Mouse (Mus musculus) heart, postnatal 14 days (tissue): Measurements from ENCODE around the gene Inka2. TPM values are rescaled to one million over a fixed set of nuclear protein-coding genes. Genes with fewer than 3 reads are reported as not detected.
"Not testable (repeated sequence)": the region's sequence is repeated elsewhere in the genome, so short reads cannot be mapped to it uniquely, and the experiment has no call there.

Source experiments
- DNase-seq, 2 experiments: peaks; one replicate each; pipeline ENCODE4 v3.0.0; 2021 to 2022
- intact Hi-C: fragments of 180-260 bp; cut with DNase I; formaldehyde crosslinking; loops from one replicate; pipeline ENCODE4 v1.15.1; 2025
- total RNA-seq, 2 experiments: library from RNA; stranded (reverse); gene quantifications; 2 replicates each; pipeline ENCODE4 v1.2.3; 2021

The Inka2 gene
- total RNA-seq, 2 experiments from 2014 or later = 35.5 to 37.7 TPM

DNA sequence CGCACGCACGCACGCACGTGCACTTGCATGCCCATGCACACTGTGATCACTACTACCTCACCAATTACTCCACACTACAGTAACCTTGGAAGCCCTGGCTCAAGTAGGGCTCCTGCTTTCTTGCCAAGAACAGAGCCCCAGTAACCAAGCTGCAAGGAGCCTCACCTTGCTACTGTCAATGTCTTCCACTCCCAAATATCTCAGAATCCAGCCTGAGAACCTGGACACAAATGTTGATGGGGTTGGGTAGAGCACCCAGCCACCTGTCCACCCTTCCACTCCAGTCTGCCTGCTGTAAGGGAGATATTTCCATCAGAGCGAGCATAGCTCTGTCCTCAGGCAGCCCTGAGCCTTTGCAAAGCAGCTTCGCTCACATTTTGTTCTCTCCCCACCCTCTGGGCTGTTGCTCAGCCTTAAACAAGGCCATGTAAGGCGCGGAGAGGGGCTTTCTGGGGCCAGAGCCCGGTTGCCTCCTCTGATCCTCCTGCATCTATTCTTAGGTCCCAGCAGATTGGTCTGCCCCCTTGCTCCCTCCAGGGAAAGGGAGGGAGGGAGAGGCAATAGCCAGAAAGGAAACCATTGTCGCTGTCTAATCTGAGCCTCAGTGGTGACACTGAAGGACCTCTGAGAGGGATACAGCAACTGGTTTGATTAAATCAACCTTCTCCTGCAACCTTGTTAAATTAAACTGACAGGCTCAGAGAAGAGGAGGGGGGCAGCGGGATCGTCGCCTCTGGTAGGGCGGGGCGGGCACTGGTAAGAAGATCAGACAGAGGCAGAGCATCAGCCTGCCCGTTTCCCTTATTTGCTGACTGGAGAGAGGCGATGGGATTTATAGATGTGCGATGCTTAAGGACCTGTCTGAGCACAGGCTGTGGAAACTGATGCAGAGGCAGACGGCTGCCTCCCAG, 8.7 kb upstream of the Inka2 start:
- peak; percentile 49 to 58 for DNase-seq
- intact Hi-C loops = no loop called here

- DNase-seq = peak in 1 of 2 experiments; percentile 25
- intact Hi-C loops = no loop called here
Measured at GRCm38 (mm10) chr3:105696387-105697147, 7.8 kb upstream of the Inka2 start.

DNA sequence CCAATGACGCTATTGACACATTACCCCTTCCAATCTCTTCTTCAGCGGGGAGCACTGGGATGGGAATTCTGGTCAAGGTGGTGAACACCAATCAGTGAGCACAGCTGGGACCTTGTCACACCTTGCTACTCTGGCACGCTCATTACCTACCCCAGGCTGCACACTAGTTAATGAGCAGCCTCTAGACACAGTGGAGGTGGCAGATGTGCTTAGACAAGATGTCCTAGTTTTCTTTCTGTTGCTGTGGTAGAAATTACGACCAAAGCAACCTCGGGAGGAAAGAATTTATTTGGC, 7.3 kb upstream of the Inka2 start:
- no peak for DNase-seq
- intact Hi-C loops = no loop called here

DNA sequence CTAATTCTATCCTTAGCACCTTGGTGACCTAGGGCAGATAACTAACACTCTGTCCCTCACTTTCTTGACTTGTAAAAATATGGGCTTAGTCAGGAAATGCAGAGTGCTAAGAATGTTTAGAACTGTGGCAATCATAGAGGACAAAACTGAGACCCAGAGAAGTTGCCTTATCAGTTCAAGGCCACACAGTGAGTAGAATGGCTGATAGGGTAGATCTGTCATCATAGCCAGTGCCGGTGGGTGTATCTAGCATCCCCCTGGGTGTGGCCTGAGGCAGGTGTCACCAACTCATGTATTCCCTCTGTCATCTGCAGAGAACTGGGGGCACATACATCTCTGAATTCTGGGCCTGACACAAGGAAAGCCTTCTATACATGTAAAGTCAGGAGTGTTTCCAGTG, 6.1 kb upstream of the Inka2 start:
- intact Hi-C loops = no loop called here
- no peak for DNase-seq

DNA sequence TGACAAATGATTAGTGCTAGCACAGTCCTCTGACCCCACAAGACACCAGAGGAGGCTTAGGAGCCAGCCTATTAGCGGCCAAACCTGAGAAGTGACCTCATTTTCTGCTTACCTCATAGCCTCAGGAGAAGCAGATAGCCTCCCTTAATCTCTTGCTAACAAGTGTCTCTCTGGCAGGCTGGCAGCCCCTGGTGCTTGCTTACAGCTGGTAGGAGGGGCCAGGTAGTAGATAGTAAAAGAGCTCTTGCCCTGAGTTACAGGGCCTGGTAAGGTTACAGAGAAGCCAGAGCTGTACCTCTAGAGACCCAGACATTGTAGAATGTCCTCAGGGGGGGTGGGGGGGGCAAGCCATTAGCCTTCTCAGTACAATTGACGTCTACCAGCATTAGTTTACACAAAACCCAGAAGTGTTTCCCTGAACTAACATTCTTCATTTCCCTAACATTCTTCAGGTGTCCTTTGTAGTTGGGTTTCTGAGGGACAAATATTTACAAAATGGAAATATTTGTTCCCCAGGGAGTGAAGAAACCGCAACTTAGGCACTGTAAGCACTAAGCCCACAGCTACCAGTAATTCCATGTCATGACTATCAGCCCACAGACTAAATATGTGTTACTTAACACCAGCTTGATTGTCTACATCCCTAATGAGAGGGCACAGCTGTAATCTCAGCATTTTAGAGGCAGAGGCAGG, 5.0 kb upstream of the Inka2 start:
- intact Hi-C loops = no loop called here
- DNase-seq = peak in 1 of 2 experiments; percentile 23

GRCm38 (mm10) chr3:105700786-105701185, 3.6 kb upstream of the Inka2 start:
- DNase-seq, intact Hi-C loops: not testable (repeated sequence)

DNA sequence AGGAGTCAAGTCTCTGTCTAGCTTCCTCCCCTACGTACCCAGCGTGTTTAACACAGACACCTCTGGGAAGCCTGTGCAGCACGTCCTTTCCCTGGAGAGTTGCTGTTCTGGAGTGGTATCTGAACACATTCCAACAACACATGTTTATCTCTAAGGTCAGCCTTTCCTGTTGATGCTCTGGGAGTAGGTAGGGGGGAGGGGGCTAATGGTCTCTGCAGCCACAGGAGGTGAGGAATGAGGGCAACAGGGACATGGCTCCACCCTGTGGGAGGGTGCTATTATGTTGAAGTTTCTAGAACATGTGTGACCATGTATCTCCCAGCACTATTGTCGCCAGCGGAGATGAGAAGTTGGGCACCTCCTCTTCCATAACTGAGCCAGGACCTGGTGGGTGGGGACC, 3.0 kb upstream of the Inka2 start:
- intact Hi-C loops = no loop called here
- DNase-seq = peak in 1 of 2 experiments; percentile 57

DNA sequence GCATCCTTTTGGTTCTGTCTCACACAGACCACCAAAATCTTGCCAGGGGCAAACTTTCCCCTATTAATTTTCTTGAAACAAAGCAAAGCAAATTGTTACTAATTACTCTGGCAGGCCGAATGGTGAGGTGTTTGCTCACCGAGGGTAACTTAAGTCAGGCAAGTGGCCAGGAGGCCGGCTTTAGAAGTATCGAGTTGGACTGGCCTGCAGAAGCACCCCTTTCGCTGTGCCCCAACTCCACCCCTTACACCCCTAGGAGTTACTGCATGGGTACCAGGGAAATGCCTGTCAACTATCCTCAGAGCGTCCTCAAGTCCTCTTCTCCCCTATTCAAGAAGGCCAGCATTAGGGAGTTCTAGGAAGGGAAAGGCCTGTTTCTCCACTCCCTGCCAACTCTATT, 828 bp upstream of the Inka2 start:
- no peak for DNase-seq
- intact Hi-C loops = no loop called here

GRCm38 (mm10) chr3:105705061-105705549, 706 bp downstream of the Inka2 start:
- peak; percentile 77 to 81 for DNase-seq

GRCm38 (mm10) chr3:105705561-105705960, 1.2 kb downstream of the Inka2 start:
- no peak for DNase-seq
- intact Hi-C loops = no loop called here

More at GRCm38 (mm10) chr3:105705061-105705549, 706 bp downstream of the Inka2 start:
- intact Hi-C loops = no loop called here

DNA sequence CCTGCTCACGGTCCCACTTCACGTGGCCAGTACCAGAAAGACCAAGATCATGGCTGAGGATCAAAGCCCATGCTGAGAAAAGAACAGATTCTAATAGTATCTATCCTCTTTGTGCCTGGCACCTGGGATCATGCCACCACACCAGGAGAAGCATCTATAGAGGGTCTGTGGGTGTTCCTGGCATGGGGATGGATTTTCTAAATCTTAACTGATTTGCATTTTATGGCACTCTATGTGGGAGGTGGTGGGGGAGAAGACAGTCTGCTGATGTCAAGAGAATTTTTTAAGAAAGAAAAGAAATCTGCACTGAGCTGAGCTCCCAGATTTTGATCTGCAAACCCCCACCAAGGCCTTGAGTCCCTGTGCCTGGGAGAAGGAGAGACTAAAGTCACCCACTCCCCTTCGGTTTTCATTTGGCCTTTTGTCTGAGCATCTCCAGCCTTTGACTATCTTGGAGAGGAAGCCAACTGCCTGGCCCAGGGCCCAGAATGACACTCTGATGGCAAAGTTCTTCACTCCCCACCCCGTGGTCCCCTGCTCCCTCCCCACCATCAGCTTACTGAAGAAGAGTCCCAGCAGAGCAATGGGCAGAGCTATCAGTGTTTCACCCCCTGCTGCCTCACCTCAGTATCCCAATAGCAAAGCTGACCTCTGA, 2.1 kb downstream of the Inka2 start:
- intact Hi-C loops = no loop called here
- DNase-seq = peak in 1 of 2 experiments; percentile 49

- no peak for DNase-seq
- intact Hi-C loops = no loop called here
Measured at GRCm38 (mm10) chr3:105707590-105707989, 3.2 kb downstream of the Inka2 start.

- DNase-seq = peak in 1 of 2 experiments; percentile 24
- intact Hi-C loops = no loop called here
Measured at GRCm38 (mm10) chr3:105710246-105710645, 5.8 kb downstream of the Inka2 start.

DNA sequence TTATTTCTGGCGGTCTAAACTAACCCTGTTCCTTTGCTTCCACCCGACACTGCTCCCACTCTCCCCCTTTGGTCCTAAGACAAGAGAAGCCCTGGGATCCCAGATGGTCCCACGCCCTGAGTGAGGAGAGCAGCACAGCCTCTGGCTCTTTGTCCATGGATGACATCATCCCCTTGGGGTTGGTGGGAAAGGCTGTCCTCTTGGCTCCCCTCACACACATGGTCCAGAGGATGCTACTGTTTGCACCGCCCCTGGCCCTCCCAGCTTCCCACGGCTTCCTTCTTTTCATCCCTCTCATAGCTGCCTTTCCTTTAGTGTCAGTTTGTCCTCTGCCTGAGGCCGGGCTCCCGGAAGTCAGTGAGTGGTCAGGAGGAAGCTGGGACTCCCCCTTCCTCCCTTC, 7.3 kb downstream of the Inka2 start:
- intact Hi-C loops = no loop called here
- peak; percentile 74 to 80 for DNase-seq

GRCm38 (mm10) chr3:105712827-105713226, 8.4 kb downstream of the Inka2 start:
- DNase-seq = no peak
- intact Hi-C loops = no loop called here

GRCm38 (mm10) chr3:105714091-105714819, 9.9 kb downstream of the Inka2 start:
- peak; percentile 38 to 53 for DNase-seq
- intact Hi-C loops = no loop called here

GRCm38 (mm10) chr3:105714820-105715167, 10.4 kb downstream of the Inka2 start:
- intact Hi-C loops = no loop called here
- no peak for DNase-seq

DNA sequence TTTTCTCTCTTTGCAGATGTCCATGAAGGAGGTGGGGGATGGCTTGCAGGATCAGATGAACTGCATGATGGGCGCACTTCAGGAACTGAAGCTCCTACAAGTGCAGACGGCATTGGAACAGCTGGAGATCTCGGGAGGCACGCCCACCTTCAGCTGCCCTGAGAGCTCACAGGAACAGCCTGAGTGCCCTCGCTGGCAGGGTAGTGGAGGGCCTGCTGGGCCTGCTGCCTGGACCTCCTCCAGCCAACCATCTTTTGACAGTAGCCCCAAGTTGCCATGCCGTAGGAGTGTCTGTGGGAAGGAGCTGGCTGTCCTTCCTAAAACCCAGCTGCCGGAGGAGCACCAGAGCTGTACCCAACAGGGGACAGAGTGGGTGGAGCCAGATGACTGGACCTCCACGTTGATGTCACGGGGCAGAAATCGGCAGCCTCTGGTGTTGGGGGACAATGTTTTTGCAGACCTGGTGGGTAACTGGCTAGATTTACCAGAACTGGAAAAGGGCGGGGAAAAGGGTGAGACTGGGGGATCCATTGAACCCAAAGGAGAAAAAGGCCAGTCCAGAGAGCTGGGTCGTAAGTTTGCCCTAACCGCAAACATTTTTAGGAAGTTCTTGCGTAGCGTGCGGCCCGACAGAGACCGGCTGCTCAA, 12.1 kb downstream of the Inka2 start:
- intact Hi-C loops = no loop called here
- DNase-seq = no peak

- intact Hi-C loops = no loop called here
- peak in 1 of 2 experiments; percentile 25 for DNase-seq
Measured at GRCm38 (mm10) chr3:105717856-105718555, 13.6 kb downstream of the Inka2 start.
